ENCODE assay signal across 10 mouse cellular contexts in genomic region chr6:108700638-108701343, GRCm38 (mm10). TPM values are rescaled to one million over a fixed set of nuclear protein-coding genes. Genes with fewer than 3 reads are reported as not detected.
A peak's percentile ranks its signal among the peaks of the same experiment; 100 is the strongest.
DNase-seq lines count a peak whose midpoint lies in the region; ATAC-seq and TF ChIP-seq lines count a peak whose summit lies in the region.
"Had no signal": no experiment of that assay in that cellular context is flagged by ENCODE, and none has a peak within 500 bp of the region (broad histone marks: within the 10 kb centered on the region; RNA-seq: fewer than 3 reads in every experiment).

No protein-coding gene starts in this region.

- 19% methylated on average over 17 of the region's 17 CpGs for WGBS in kidney, postnatal 0 days
- 25% methylated on average over 17 of the region's 17 CpGs for WGBS in embryonic facial prominence, embryonic 14.5 days

- H3K4me2 ChIP-seq in kidney, postnatal 0 days (ENCODE audit: low read length), result peak overlapping the region; percentile 29
- peak overlapping the region; percentile 33; the same call in 1 of the 2 replicates for H3K4me2 ChIP-seq in embryonic facial prominence, embryonic 14.5 days (ENCODE audit: low read depth, low read length)

- H3K9ac ChIP-seq in kidney, postnatal 0 days (ENCODE audit: low read depth, low read length), result no peak overlapping the region
- no peak overlapping the region; the same call in 1 of the 2 replicates for H3K9ac ChIP-seq in embryonic facial prominence, embryonic 14.5 days (ENCODE audit: low read depth, low read length)

- H3K27me3 ChIP-seq in kidney, postnatal 0 days (ENCODE audit: insufficient read depth, low read length), result no peaks in the 10 kb centered on the region
- H3K27me3 ChIP-seq in embryonic facial prominence, embryonic 14.5 days (replicated peaks; ENCODE audit: control insufficient read depth, insufficient read depth, low read length), result no peaks in the 10 kb centered on the region
- H3K27me3 ChIP-seq: Patski had no signal

- no peaks in the 10 kb centered on the region for H3K36me3 ChIP-seq in kidney, postnatal 0 days (ENCODE audit: insufficient read depth, low read length)
- H3K36me3 ChIP-seq in embryonic facial prominence, embryonic 14.5 days (ENCODE audit: control insufficient read depth, insufficient read depth, low read length), result no peaks in the 10 kb centered on the region

- DNase-seq in kidney, postnatal 0 days (ENCODE audit: low spot score), result no peak
- DNase-seq in kidney, postnatal 4 days, result no peak
- DNase-seq in embryonic facial prominence, embryonic 14.5 days (ENCODE audit: low spot score), result no peak
- peak; percentile 28 to 54 for DNase-seq in layer of hippocampus, adult 8-10 months (ENCODE audit: low spot score in 2 of 2)
- DNase-seq in neural tube, embryonic 10.5 days (ENCODE audit: extremely low spot score, low spot score), result peak; percentile 31
- no peak for DNase-seq in adrenal gland, postnatal 14 days
- no peak for DNase-seq in gastrocnemius, postnatal 10 days
- DNase-seq in ovary, adult 18-20 months (ENCODE audit: low spot score), result no peak
- DNase-seq: kidney, postnatal 36 days had no signal

- no peak for TF ChIP-seq CTCF in kidney, postnatal 0 days (IDR thresholded peaks at IDR 0.05; ENCODE audit: low read depth)

- H3K27ac ChIP-seq in kidney, postnatal 0 days, result no peak overlapping the region
- no peak overlapping the region for H3K27ac ChIP-seq in embryonic facial prominence, embryonic 14.5 days (replicated peaks; ENCODE audit: low read depth, low read length)

- no peak overlapping the region for H3K4me3 ChIP-seq in kidney, postnatal 0 days (replicated peaks; ENCODE audit: low read depth, low read length)
- no peak overlapping the region for H3K4me3 ChIP-seq in embryonic facial prominence, embryonic 14.5 days (ENCODE audit: low read depth, low read length)

- H3K4me1 ChIP-seq in kidney, postnatal 0 days (replicated peaks; ENCODE audit: insufficient read depth, low read length), result no peaks in the 10 kb centered on the region
- peaks cover 6% of the 10 kb centered on the region for H3K4me1 ChIP-seq in embryonic facial prominence, embryonic 14.5 days (ENCODE audit: control insufficient read depth, insufficient read depth, low read length)

- no peaks in the 10 kb centered on the region for H3K9me3 ChIP-seq in kidney, postnatal 0 days (replicated peaks; ENCODE audit: low read length)
- H3K9me3 ChIP-seq in embryonic facial prominence, embryonic 14.5 days (ENCODE audit: control insufficient read depth, low read length), result no peaks in the 10 kb centered on the region

- 0 out of 2 replicates have a peak, but pooled peaks have one; percentile 12 for ATAC-seq in kidney, postnatal 0 days (replicated peaks; ENCODE audit: low FRiP score, low read depth)
- ATAC-seq in embryonic facial prominence, embryonic 14.5 days (ENCODE audit: low read depth), result peak; percentile 17; the same call in 1 of the 2 replicates
- ATAC-seq: Patski had no signal

RNA-seq across cellular contexts. Expression of gene Bhlhe40, which starts 40.4 kb away (rescaled TPM):
- polyA plus RNA-seq in kidney, postnatal 0 days (2015; fragmentation: Nextera tagmentation; extraction: Ambion mirVana), result 23.8 and 28.6 TPM in 2 replicates
- 17.1 and 20.8 TPM in 2 replicates for polyA plus RNA-seq in embryonic facial prominence, embryonic 14.5 days (2014; fragmentation: Nextera tagmentation; extraction: Ambion mirVana)
- 100 to 1,000 TPM; 114 to 124 (median 115) TPM for total RNA-seq in layer of hippocampus, adult 8-10 months (2022)
- total RNA-seq in adrenal gland, postnatal 14 days (2021), result 67.2 and 108 TPM in 2 replicates
- total RNA-seq in gastrocnemius, postnatal 10 days (2021), result 10 to 100 TPM; 60.4 to 64.9 TPM

Comparison
In these comparisons a context has a peak if more than half of its experiments do, and no peak if none do; other contexts are left out.
1. DNase-seq: peak in layer of hippocampus, adult 8-10 months (2 of 2) and neural tube, embryonic 10.5 days (single experiment); none in kidney, postnatal 0 days (single experiment), kidney, postnatal 4 days (0 of 2), embryonic facial prominence, embryonic 14.5 days (single experiment), adrenal gland, postnatal 14 days (single experiment), gastrocnemius, postnatal 10 days (single experiment) and ovary, adult 18-20 months (single experiment).